Mouse (Mus musculus) liver, postnatal 0 days (tissue): ENCODE results near the gene Oscp1. TPM values are rescaled to one million over a fixed set of nuclear protein-coding genes. Genes with fewer than 3 reads are reported as not detected.
A peak's percentile ranks its signal among the peaks of the same experiment; 100 is the strongest.

Experiments used
- ATAC-seq: fragments of 200-750 bp; cut with Nextera tagmentation; 2 replicates; pipeline ENCODE4 v1.8.0; 2017; ENCODE audit warnings: mild to moderate bottlenecking, moderate library complexity
- DNase-seq: peaks from one replicate; pipeline ENCODE4 v3.0.0-alpha.2; 2016
- H3K27ac ChIP-seq: fragments of 300-500 bp; sonication (generic); 2 replicates; pipeline ENCODE4 v1.5.1; 2014; ENCODE audit warnings: antibody characterized with exemption, moderate library complexity, mild to moderate bottlenecking, low read depth
- H3K27me3 ChIP-seq: fragments of 300-500 bp; sonication (generic); 2 replicates; pipeline ENCODE4 v1.6.1; 2014; ENCODE audit warnings: low read length, control low read depth, mixed read lengths; ENCODE audit not compliant: insufficient read depth
- H3K36me3 ChIP-seq: fragments of 300-500 bp; sonication (generic); replicated peaks from 2 replicates; pipeline ENCODE4 v1.6.1; 2014; ENCODE audit warnings: mild to moderate bottlenecking, control low read depth, low read length, moderate library complexity, mixed read lengths; ENCODE audit not compliant: insufficient read depth
- H3K4me1 ChIP-seq: fragments of 300-500 bp; sonication (generic); 2 replicates; pipeline ENCODE4 v1.6.1; 2014; ENCODE audit warnings: antibody characterized with exemption, mild to moderate bottlenecking, control low read depth; ENCODE audit not compliant: insufficient read depth
- H3K4me2 ChIP-seq: fragments of 300-500 bp; sonication (generic); 2 replicates; pipeline ENCODE4 v1.6.1; 2014; ENCODE audit warnings: low read depth, mild to moderate bottlenecking, low read length, moderate library complexity, mixed read lengths
- H3K4me3 ChIP-seq: fragments of 300-500 bp; sonication (generic); 2 replicates; pipeline ENCODE4 v1.5.1; 2014; ENCODE audit warnings: low read depth, low read length
- H3K9ac ChIP-seq: fragments of 300-500 bp; sonication (generic); replicated peaks from 2 replicates; pipeline ENCODE4 v1.6.1; 2014; ENCODE audit warnings: mild to moderate bottlenecking, moderate library complexity
- H3K9me3 ChIP-seq: fragments of 300-500 bp; sonication (generic); 2 replicates; pipeline ENCODE4 v1.6.1; 2016; ENCODE audit warnings: mild to moderate bottlenecking, control low read depth, low read length, mixed read lengths
- CTCF ChIP-seq: sonication (generic); IDR thresholded peaks from 2 replicates; pipeline ENCODE4 v1.5.1; 2016; ENCODE audit warnings: antibody characterized with exemption, low read depth
- EP300 ChIP-seq: IDR thresholded peaks from 2 replicates; pipeline ENCODE4 v1.6.1; 2016; ENCODE audit warnings: antibody characterized with exemption, low read depth, mild to moderate bottlenecking
- WGBS: fragments of 180-500 bp; shearing (Covaris S2); extraction: QIAGEN DNeasy Blood & Tissue Kit; methylation state at CpG from one replicate; pipeline ENCODE4 v1.1.7; 2014; ENCODE audit not compliant: insufficient replicate concordance; 5-methylcytosine and 5-hydroxymethylcytosine counted together
- polyA plus RNA-seq: library from polyadenylated mRNA; unstranded; fragments of >200 nt; fragmentation: Nextera tagmentation; extraction: Ambion mirVana; gene quantifications from 2 replicates; pipeline ENCODE4 v1.2.1, GENCODE M21; 2015

Oscp1 gene
- polyA plus RNA-seq, 1 experiment from 2014 or later: 1.5 TPM

DNA sequence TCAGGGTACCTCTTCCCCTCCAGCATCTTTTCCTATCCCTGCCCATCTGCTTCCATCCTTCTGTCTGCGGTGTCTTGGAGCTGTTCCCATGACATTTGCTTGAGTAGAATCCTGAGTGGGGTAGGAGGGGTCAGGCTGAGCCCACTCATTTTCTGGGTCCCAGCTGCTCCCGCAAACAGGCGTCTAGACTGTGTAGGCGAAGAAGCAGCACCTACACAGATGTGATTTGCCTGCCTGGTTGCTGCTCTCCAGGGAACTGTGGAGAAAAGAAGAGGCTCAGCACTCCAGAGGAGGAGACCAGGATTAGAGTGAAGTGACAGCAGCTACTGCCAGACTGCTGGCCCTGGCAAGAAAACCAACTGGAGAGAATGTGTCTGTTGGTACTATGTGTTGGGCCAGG is 60.3 kb downstream of the Oscp1 start:
- Histone ChIP-seq H3K4me3 (no peak overlapping the region), H3K27ac (no peak overlapping the region), H3K9ac (no peak overlapping the region), H3K27me3 (no peaks in the 10 kb centered on the region), H3K36me3 (peaks cover 2% of the 10 kb centered on the region; the same call in 1 of the 2 replicates), H3K4me1 (peaks cover 7% of the 10 kb centered on the region), H3K9me3 (no peaks in the 10 kb centered on the region), H3K4me2 (no peak overlapping the region)
- TF ChIP-seq CTCF: no peak
- no peak for TF ChIP-seq EP300
- ATAC-seq (no peak), DNase-seq (no peak)
- 88% methylated on average over 4 of the region's 4 CpGs for WGBS

GRCm38 (mm10) chr4:126119051-126119450 is 60.7 kb downstream of the Oscp1 start:
- ATAC-seq (no peak), DNase-seq (no peak)
- TF ChIP-seq EP300 (no peak), CTCF (no peak)
- no peak overlapping the region for H3K27ac ChIP-seq
- no peaks in the 10 kb centered on the region for H3K9me3 ChIP-seq
- no peak overlapping the region for H3K4me2 ChIP-seq
- 86% methylated on average over 1 of the region's 1 CpGs for WGBS
- peaks cover 7% of the 10 kb centered on the region for H3K4me1 ChIP-seq
- no peaks in the 10 kb centered on the region for H3K27me3 ChIP-seq
- H3K9ac ChIP-seq: no peak overlapping the region
- H3K36me3 ChIP-seq: peaks cover 2% of the 10 kb centered on the region; the same call in 1 of the 2 replicates
- no peak overlapping the region for H3K4me3 ChIP-seq

GRCm38 (mm10) chr4:126120052-126120451 is 61.7 kb downstream of the Oscp1 start:
- Histone ChIP-seq H3K27ac (no peak overlapping the region), H3K4me2 (no peak overlapping the region), H3K27me3 (no peaks in the 10 kb centered on the region), H3K9me3 (no peaks in the 10 kb centered on the region), H3K9ac (no peak overlapping the region), H3K4me1 (peaks cover 7% of the 10 kb centered on the region), H3K4me3 (no peak overlapping the region), H3K36me3 (peaks cover 7% of the 10 kb centered on the region; the same call in 1 of the 2 replicates)
- no peak for DNase-seq
- no peak for TF ChIP-seq CTCF
- TF ChIP-seq EP300: no peak
- no peak for ATAC-seq
- 81% methylated on average over 5 of the region's 5 CpGs for WGBS

DNA sequence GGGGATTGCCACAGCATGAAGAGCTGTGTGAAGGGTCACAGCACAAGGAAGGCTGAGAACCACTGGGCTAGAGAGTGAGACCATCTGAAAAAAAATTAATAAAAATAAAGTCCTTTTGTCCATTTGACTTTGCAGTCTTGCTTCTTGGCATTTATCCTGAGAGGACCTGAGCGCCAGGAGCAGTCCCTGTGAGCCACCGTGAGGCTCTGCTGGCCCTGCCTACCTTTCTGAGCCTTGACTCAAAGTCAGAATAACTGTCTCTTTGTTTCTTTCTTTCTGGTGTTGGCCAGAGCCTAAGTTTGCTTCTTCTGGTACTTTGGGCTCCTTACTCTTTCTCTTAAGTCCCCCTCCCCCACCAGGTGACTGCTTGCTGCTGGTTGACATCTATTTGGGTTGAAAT is 62.1 kb downstream of the Oscp1 start:
- Histone ChIP-seq H3K4me1 (peaks cover 5% of the 10 kb centered on the region), H3K27me3 (no peaks in the 10 kb centered on the region), H3K9me3 (no peaks in the 10 kb centered on the region), H3K9ac (no peak overlapping the region), H3K4me2 (no peak overlapping the region), H3K36me3 (peaks cover 8% of the 10 kb centered on the region; the same call in 1 of the 2 replicates), H3K4me3 (no peak overlapping the region), H3K27ac (no peak overlapping the region)
- DNase-seq: no peak
- ATAC-seq: no peak
- TF ChIP-seq EP300: no peak
- 86% methylated on average over 2 of the region's 2 CpGs for WGBS

DNA sequence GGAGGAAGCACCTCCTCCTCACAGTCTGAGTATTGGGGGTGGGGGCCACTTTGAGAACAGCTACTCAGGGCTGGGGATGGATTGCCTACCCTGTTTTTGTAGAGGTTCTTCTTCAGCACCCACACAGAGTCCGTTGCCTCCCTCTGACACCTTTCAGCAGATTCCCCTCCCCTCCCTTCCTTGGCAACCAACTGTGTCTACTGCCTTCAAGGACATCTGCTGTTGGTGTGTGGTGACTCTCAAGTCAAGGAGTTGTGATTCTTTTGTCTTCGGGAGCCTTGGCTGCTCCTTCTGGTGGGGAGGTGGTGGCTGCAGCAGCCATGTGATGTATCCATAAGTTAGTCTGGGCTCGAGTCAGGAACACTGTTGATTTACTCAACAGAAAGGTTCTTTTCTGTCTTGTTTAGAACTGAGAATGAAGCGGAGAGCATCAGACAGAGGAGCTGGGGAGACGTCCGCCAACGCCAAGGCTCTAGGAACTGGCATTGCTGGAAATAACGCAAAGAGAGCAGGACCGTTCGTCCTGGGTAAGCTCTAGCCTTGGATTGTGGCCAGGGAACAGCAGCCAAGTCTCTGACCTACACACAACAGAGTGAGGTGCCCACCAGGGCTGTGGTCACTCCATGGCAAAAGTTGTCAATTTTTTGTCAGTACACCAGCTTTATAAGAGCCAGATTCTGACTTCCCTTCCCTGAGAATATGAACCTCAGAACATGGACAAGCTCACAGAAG is 65.1 kb downstream of the Oscp1 start:
- Histone ChIP-seq H3K27me3 (no peaks in the 10 kb centered on the region), H3K27ac (no peak overlapping the region), H3K36me3 (peaks cover 23% of the 10 kb centered on the region), H3K4me3 (no peak overlapping the region), H3K9me3 (no peaks in the 10 kb centered on the region), H3K4me1 (no peaks in the 10 kb centered on the region), H3K9ac (no peak overlapping the region), H3K4me2 (no peak overlapping the region)
- TF ChIP-seq CTCF: no peak
- no peak for TF ChIP-seq EP300
- 87% methylated on average over 10 of the region's 10 CpGs for WGBS
- ATAC-seq: no peak
- DNase-seq: no peak

- Histone ChIP-seq H3K4me2 (no peak overlapping the region), H3K36me3 (peaks cover 36% of the 10 kb centered on the region), H3K27me3 (no peaks in the 10 kb centered on the region), H3K9me3 (no peaks in the 10 kb centered on the region), H3K4me1 (peaks cover 4% of the 10 kb centered on the region; the same call in 1 of the 2 replicates), H3K27ac (peak overlapping the region; percentile 45; the same call in 1 of the 2 replicates), H3K9ac (no peak overlapping the region), H3K4me3 (no peak overlapping the region)
- DNase-seq (no peak), ATAC-seq (no peak)
- 72% methylated on average over 11 of the region's 11 CpGs for WGBS
- TF ChIP-seq EP300: no peak
- TF ChIP-seq CTCF: no peak
Measured at GRCm38 (mm10) chr4:126130502-126130901, 72.1 kb downstream of the Oscp1 start.
